Mouse (Mus musculus) C2C12 (cell line): ENCODE measurements around the gene Polr2c. TPM values are rescaled to one million over a fixed set of nuclear protein-coding genes. Genes with fewer than 3 reads are reported as not detected.

Source experiments
- H3K27me3 ChIP-seq: one replicate; pipeline ENCODE4 v1.6.1; 2011; ENCODE audit not compliant: control insufficient read depth, insufficient read depth, insufficient read length
- H3K36me3 ChIP-seq: one replicate; pipeline ENCODE4 v1.6.1; 2011; ENCODE audit not compliant: control insufficient read depth, insufficient read depth
- H3K4me3 ChIP-seq: one replicate; pipeline ENCODE4 v1.5.1; 2011; ENCODE audit warnings: mild to moderate bottlenecking, control low read depth; ENCODE audit not compliant: poor library complexity, insufficient read depth, severe bottlenecking
- H3K79me2 ChIP-seq: one replicate; pipeline ENCODE4 v1.6.1; 2011; ENCODE audit not compliant: control insufficient read depth, insufficient read depth
- H3K79me3 ChIP-seq: one replicate; pipeline ENCODE4 v1.6.1; 2011; ENCODE audit warnings: low read depth, control low read depth
- H3ac ChIP-seq: one replicate; pipeline ENCODE3; 2011; ENCODE audit warnings: low read depth; ENCODE audit not compliant: control insufficient read depth, insufficient read length
- CEBPB ChIP-seq: IDR thresholded peaks from one replicate; pipeline ENCODE4 v1.6.1; 2011; ENCODE audit warnings: low read depth, mild to moderate bottlenecking, control low read depth, moderate library complexity
- CTCF ChIP-seq: IDR thresholded peaks from one replicate; pipeline ENCODE4 v1.5.1; 2011; ENCODE audit not compliant: control insufficient read depth, insufficient read depth, insufficient read length
- FOSL1 ChIP-seq: IDR thresholded peaks from one replicate; pipeline ENCODE4 v1.8.0; 2011; ENCODE audit warnings: mild to moderate bottlenecking, low read length; ENCODE audit not compliant: poor library complexity, insufficient read depth, severe bottlenecking
- MAX ChIP-seq: IDR thresholded peaks from one replicate; pipeline ENCODE4 v1.6.1; 2011; ENCODE audit warnings: mild to moderate bottlenecking, control low read depth
- MYOD1 ChIP-seq: IDR thresholded peaks from one replicate; pipeline ENCODE4 v1.6.1; 2011; ENCODE audit warnings: low read depth; ENCODE audit not compliant: control insufficient read depth, insufficient read length
- MYOG ChIP-seq: IDR thresholded peaks from one replicate; pipeline ENCODE4 v1.6.1; 2011; ENCODE audit not compliant: control insufficient read depth, insufficient read length; ENCODE audit errors: extremely low read depth
- USF1 ChIP-seq: IDR thresholded peaks from one replicate; pipeline ENCODE4 v1.6.1; 2011; ENCODE audit warnings: low read depth, mild to moderate bottlenecking, control low read depth, moderate library complexity
- polyA plus RNA-seq: library from polyadenylated mRNA; unstranded; fragments of >200 nt; fragmentation: generic; extraction: Trizol; gene quantifications from one replicate; pipeline ENCODE4 v1.2.1, GENCODE M21; 2012; ENCODE audit warnings: missing spikeins

The Polr2c gene
- polyA plus RNA-seq, 1 experiment = 124 TPM

- H3K79me3 ChIP-seq = peaks cover 16% of the 10 kb centered on the region
Observed at GRCm38 (mm10) chr8:94916311-94916959, 59.2 kb downstream of the Polr2c start.

GRCm38 (mm10) chr8:94916960-94917324, 59.7 kb downstream of the Polr2c start:
- TF ChIP-seq MAX (no peak), MYOD1 (no peak)
- H3K4me3 ChIP-seq = peak overlapping the region; percentile 60
- H3ac ChIP-seq = peak overlapping the region; percentile 84
- H3K79me2 ChIP-seq = peaks cover 37% of the 10 kb centered on the region
- peaks cover 14% of the 10 kb centered on the region for H3K36me3 ChIP-seq
- no peaks in the 10 kb centered on the region for H3K27me3 ChIP-seq
- H3K79me3 ChIP-seq = peaks cover 16% of the 10 kb centered on the region

More at GRCm38 (mm10) chr8:94916311-94916959, 59.2 kb downstream of the Polr2c start:
- peaks cover 37% of the 10 kb centered on the region for H3K79me2 ChIP-seq
- peaks cover 18% of the 10 kb centered on the region for H3K36me3 ChIP-seq
- TF ChIP-seq CTCF = no peak
- TF ChIP-seq MYOD1 = no peak
- no peak for TF ChIP-seq USF1
- H3K27me3 ChIP-seq = no peaks in the 10 kb centered on the region
- H3ac ChIP-seq = peak overlapping the region; percentile 84
- H3K4me3 ChIP-seq = peak overlapping the region; percentile 60

- TF ChIP-seq CEBPB (no peak), CTCF (peak; percentile 74)
- Histone ChIP-seq H3K79me2 (peaks cover 37% of the 10 kb centered on the region), H3K4me3 (peak overlapping the region; percentile 60), H3K79me3 (peaks cover 15% of the 10 kb centered on the region), H3ac (peak overlapping the region; percentile 91), H3K27me3 (no peaks in the 10 kb centered on the region), H3K36me3 (peaks cover 11% of the 10 kb centered on the region)
Observed at GRCm38 (mm10) chr8:94917352-94917751, 60.1 kb downstream of the Polr2c start.

- peaks cover 37% of the 10 kb centered on the region for H3K79me2 ChIP-seq
- TF ChIP-seq MYOD1 = no peak
- TF ChIP-seq USF1 = no peak
- TF ChIP-seq FOSL1 = no peak
- TF ChIP-seq MYOG = no peak
- TF ChIP-seq MAX = no peak
- H3K36me3 ChIP-seq = peaks cover 5% of the 10 kb centered on the region
- H3K4me3 ChIP-seq = peak within 1 kb of the TSS; percentile 60
- no peaks in the 10 kb centered on the region for H3K27me3 ChIP-seq
- peak within 1 kb of the TSS; percentile 91 for H3ac ChIP-seq
- peaks cover 13% of the 10 kb centered on the region for H3K79me3 ChIP-seq
Observed at GRCm38 (mm10) chr8:94917851-94918495, 60.7 kb downstream of the Polr2c start, which contains the start of gene Ccdc102a. Ccdc102a (minus strand) TSS chr8:94918098.

- peaks cover 9% of the 10 kb centered on the region for H3K79me3 ChIP-seq
- TF ChIP-seq MYOD1 (no peak), CTCF (no peak), MAX (no peak), CEBPB (no peak), MYOG (no peak)
- no peaks in the 10 kb centered on the region for H3K36me3 ChIP-seq
- H3ac ChIP-seq = no peak overlapping the region
- peaks cover 31% of the 10 kb centered on the region for H3K79me2 ChIP-seq
- H3K4me3 ChIP-seq = no peak overlapping the region
- no peaks in the 10 kb centered on the region for H3K27me3 ChIP-seq
Observed at GRCm38 (mm10) chr8:94919256-94919655, 62.0 kb downstream of the Polr2c start.

GRCm38 (mm10) chr8:94922176-94922575, 64.9 kb downstream of the Polr2c start:
- H3K79me3 ChIP-seq = peaks cover under 1% of the 10 kb centered on the region
- H3K4me3 ChIP-seq = no peak overlapping the region
- H3ac ChIP-seq = no peak overlapping the region
- no peaks in the 10 kb centered on the region for H3K27me3 ChIP-seq
- no peak for TF ChIP-seq MYOG
- no peak for TF ChIP-seq CEBPB
- no peak for TF ChIP-seq MAX
- TF ChIP-seq USF1 = no peak
- TF ChIP-seq MYOD1 = no peak
- TF ChIP-seq FOSL1 = no peak
- no peak for TF ChIP-seq CTCF
- H3K36me3 ChIP-seq = no peaks in the 10 kb centered on the region
- peaks cover 1% of the 10 kb centered on the region for H3K79me2 ChIP-seq
